In the genomic region with DNA sequence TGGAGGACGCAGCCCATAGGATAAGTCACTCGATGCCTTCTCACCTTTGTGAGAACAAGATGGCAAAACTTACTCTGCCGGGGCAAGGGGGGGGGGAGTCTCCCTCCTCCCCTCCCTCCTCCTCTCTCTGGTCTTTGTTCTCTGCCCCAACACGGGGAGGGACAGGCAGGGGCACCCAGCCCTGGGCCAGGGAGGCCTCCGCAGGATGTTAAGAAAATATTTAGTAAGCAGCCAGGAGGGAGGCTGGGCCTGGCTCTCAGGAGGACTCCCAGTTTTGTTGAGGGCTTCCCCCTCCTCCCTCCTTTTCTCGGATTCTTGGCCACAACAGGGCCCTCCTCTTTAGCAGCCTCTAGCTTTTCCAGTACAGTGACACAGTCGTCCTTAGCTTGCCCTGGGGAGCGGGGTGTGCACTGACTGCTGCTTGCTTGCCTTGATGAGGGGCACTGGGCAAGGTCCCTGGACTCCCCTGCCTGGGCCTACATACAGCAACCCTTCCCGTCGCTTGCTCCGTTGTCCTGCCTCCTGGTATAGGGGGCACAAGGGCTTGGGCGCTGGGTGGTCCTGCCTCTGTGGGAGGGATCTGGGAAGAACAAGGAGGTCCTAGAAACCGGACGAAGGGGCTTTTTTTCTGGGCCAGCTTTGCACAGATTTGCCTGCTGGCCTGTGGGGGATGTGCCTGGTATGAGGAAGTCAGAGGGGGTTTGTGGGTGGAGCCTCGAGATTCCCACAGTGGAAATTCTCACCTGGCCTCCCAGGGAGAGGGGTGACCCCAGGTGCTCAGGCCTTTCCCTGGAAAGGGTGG, we compare ENCODE assay signal across 8 mouse cellular contexts. TPM values are rescaled to one million over a fixed set of nuclear protein-coding genes. Genes with fewer than 3 reads are reported as not detected.
DNase-seq lines count a peak whose midpoint lies in the region; ATAC-seq and TF ChIP-seq lines count a peak whose summit lies in the region.

No protein-coding gene starts in this region.

- H3K9ac ChIP-seq in ES-E14 (ENCODE audit: insufficient read depth, low read depth, low read length, poor library complexity, severe bottlenecking): peak overlapping the region; percentile 83; the same call in 1 of the 2 replicates
- peak overlapping the region; percentile 99 for H3K9ac ChIP-seq in hindbrain, postnatal 0 days (replicated peaks; ENCODE audit: low read length)
- H3K9ac ChIP-seq in liver, embryonic 15.5 days: peak overlapping the region; percentile 87

- H3K9me3 ChIP-seq in ES-E14 (ENCODE audit: control insufficient read depth, insufficient read depth, low read depth, low read length): no peaks in the 10 kb centered on the region
- H3K9me3 ChIP-seq in forebrain, embryonic 10.5 days: no peaks in the 10 kb centered on the region
- H3K9me3 ChIP-seq in hindbrain, postnatal 0 days (ENCODE audit: low read length): no peaks in the 10 kb centered on the region
- H3K9me3 ChIP-seq in liver, embryonic 15.5 days (replicated peaks): no peaks in the 10 kb centered on the region

- H3K4me2 ChIP-seq in hindbrain, postnatal 0 days (ENCODE audit: low read depth, low read length): peak overlapping the region; percentile 89
- H3K4me2 ChIP-seq in liver, embryonic 15.5 days: peak overlapping the region; percentile 96

- no peak for ATAC-seq in hindbrain, postnatal 0 days
- no peak for ATAC-seq in liver, embryonic 15.5 days (ENCODE audit: insufficient read depth)

- no peak for TF ChIP-seq CTCF in gastrocnemius, adult 2 months (IDR thresholded peaks at IDR 0.05)
- TF ChIP-seq CTCF in hindbrain, postnatal 0 days (IDR thresholded peaks at IDR 0.05; ENCODE audit: low read depth): no peak

- peak overlapping the region; percentile 89 for H3K4me3 ChIP-seq in gastrocnemius, adult 2 months
- H3K4me3 ChIP-seq in ES-E14 (ENCODE audit: insufficient read depth in 1 of 2, low read depth in 1 of 2, low read length in 2 of 2, poor library complexity in 1 of 2, severe bottlenecking in 1 of 2): peak overlapping the region; percentile 80 to 89
- H3K4me3 ChIP-seq in forebrain, embryonic 10.5 days: peak overlapping the region; percentile 95
- peak overlapping the region; percentile 97 for H3K4me3 ChIP-seq in hindbrain, postnatal 0 days (ENCODE audit: low read length)
- peak overlapping the region; percentile 70 for H3K4me3 ChIP-seq in liver, embryonic 15.5 days (replicated peaks)

- no peaks in the 10 kb centered on the region for H3K27me3 ChIP-seq in forebrain, embryonic 10.5 days (ENCODE audit: poor library complexity, severe bottlenecking)
- no peaks in the 10 kb centered on the region for H3K27me3 ChIP-seq in hindbrain, postnatal 0 days (ENCODE audit: insufficient read depth, low read length)
- H3K27me3 ChIP-seq in liver, embryonic 15.5 days: no peaks in the 10 kb centered on the region

- peaks cover 0 to 31% of the 10 kb centered on the region in 2 experiments; a peak in 3 of 4 replicates for H3K4me1 ChIP-seq in ES-E14 (ENCODE audit: control insufficient read depth in 2 of 2, insufficient read depth in 2 of 2, low read length in 2 of 2, poor library complexity in 1 of 2)
- peaks cover 79% of the 10 kb centered on the region for H3K4me1 ChIP-seq in forebrain, embryonic 10.5 days
- H3K4me1 ChIP-seq in hindbrain, postnatal 0 days (ENCODE audit: insufficient read depth, low read length): peaks cover 19% of the 10 kb centered on the region; the same call in 1 of the 2 replicates
- peaks cover 89% of the 10 kb centered on the region for H3K4me1 ChIP-seq in liver, embryonic 15.5 days (replicated peaks)

- WGBS in forebrain, embryonic 10.5 days: 10% methylated on average over 15 of the region's 15 CpGs
- WGBS in hindbrain, postnatal 0 days: 2% methylated on average over 15 of the region's 15 CpGs
- WGBS in liver, embryonic 15.5 days (ENCODE audit: insufficient replicate concordance): 38% methylated on average over 15 of the region's 15 CpGs

- in situ Hi-C loops in ES-E14 (cut with MboI; ENCODE audit: low sequenced_read_pairs in 2 of 2, unreplicated experiment in 2 of 2): no loop called here

- peaks cover 60% of the 10 kb centered on the region for H3K36me3 ChIP-seq in ES-E14 (ENCODE audit: control insufficient read depth, insufficient read depth, low read length, poor library complexity, severe bottlenecking)
- peaks cover 77% of the 10 kb centered on the region for H3K36me3 ChIP-seq in forebrain, embryonic 10.5 days (replicated peaks)
- peaks cover 40% of the 10 kb centered on the region for H3K36me3 ChIP-seq in hindbrain, postnatal 0 days (ENCODE audit: insufficient read depth, low read length)
- H3K36me3 ChIP-seq in liver, embryonic 15.5 days (replicated peaks): peaks cover 68% of the 10 kb centered on the region

- DNase-seq in gastrocnemius, adult 2 months: peak; percentile 52
- DNase-seq in gastrocnemius, adult 8-10 months (ENCODE audit: low spot score in 2 of 2): no peak
- DNase-seq in ES-E14 (ENCODE audit: low read depth, low spot score): no peak
- DNase-seq in forebrain, embryonic 10.5 days (ENCODE audit: extremely low spot score, low spot score): peak; percentile 56
- peak; percentile 62 for DNase-seq in hindbrain, postnatal 0 days (ENCODE audit: low spot score)
- DNase-seq in retina, embryonic 14.5 days (ENCODE audit: low spot score): peak; percentile 63
- DNase-seq in frontal cortex, postnatal 14 days (ENCODE audit: low spot score in 2 of 2): no peak

- H3K27ac ChIP-seq in gastrocnemius, adult 2 months: peak overlapping the region; percentile 100
- H3K27ac ChIP-seq in ES-E14 (ENCODE audit: insufficient read depth, low read depth, low read length, poor library complexity, severe bottlenecking): peak overlapping the region; percentile 75
- H3K27ac ChIP-seq in forebrain, embryonic 10.5 days: peak overlapping the region; percentile 99
- peak overlapping the region; percentile 96 for H3K27ac ChIP-seq in hindbrain, postnatal 0 days
- H3K27ac ChIP-seq in liver, embryonic 15.5 days (replicated peaks): peak overlapping the region; percentile 96

- intact Hi-C loops in gastrocnemius, adult 2 months (cut with DNase I): no loop called here

TF ChIP-seq in ES-E14, 5 proteins besides CTCF, POLR2A, EP300 and RAD21:
- no peak for TF ChIP-seq CHD2 (IDR thresholded peaks at IDR 0.05; ENCODE audit: low read depth, low read length)
- TF ChIP-seq HCFC1 (IDR thresholded peaks at IDR 0.05; ENCODE audit: borderline replicate concordance, insufficient read depth, low read length): no peak
- no peak for TF ChIP-seq ZNF384 (IDR thresholded peaks at IDR 0.05; ENCODE audit: low read depth, low read length)
- no peak for TF ChIP-seq ZC3H11A (IDR thresholded peaks at IDR 0.05; ENCODE audit: borderline replicate concordance, low read depth, low read length)
- TF ChIP-seq MAFK (IDR thresholded peaks at IDR 0.05; ENCODE audit: insufficient read depth, low read depth, low read length): no peak

RNA-seq across cellular contexts. Expression of a gene that starts 4.2 kb away (rescaled TPM):
- total RNA-seq in gastrocnemius, adult 2 months (2021): 10 to 100 TPM; 34.3 to 39.8 TPM
- total RNA-seq in gastrocnemius, adult 8-10 months (2022): 10 to 100 TPM; 20.8 to 36.0 (median 29.5) TPM
- total RNA-seq in ES-E14 (2012; rRNA removed): 38.3 and 42.6 TPM in 2 replicates
- 19.1 and 19.8 TPM in 2 replicates for polyA plus RNA-seq in forebrain, embryonic 10.5 days (2016; fragmentation: Nextera tagmentation; extraction: Ambion mirVana)
- 146 and 172 TPM in 2 replicates for total RNA-seq in hindbrain, postnatal 0 days (2014; rRNA removed)
- 14.7 and 15.8 TPM in 2 replicates for polyA plus RNA-seq in hindbrain, postnatal 0 days (2015; fragmentation: Nextera tagmentation; extraction: Ambion mirVana)
- polyA plus RNA-seq in liver, embryonic 15.5 days (2015; fragmentation: Nextera tagmentation; extraction: Ambion mirVana): 2.9 and 3.1 TPM in 2 replicates

RNA-seq across cellular contexts. Expression of a gene that starts 11.6 kb away (rescaled TPM):
- total RNA-seq in gastrocnemius, adult 2 months (2021): 1 to 10 TPM; 1.8 to 2.3 TPM
- 1 to 10 TPM; 1.9 to 4.0 (median 2.9) TPM for total RNA-seq in gastrocnemius, adult 8-10 months (2022)
- 20.9 and 41.0 TPM in 2 replicates for total RNA-seq in ES-E14 (2012; rRNA removed)
- 6.8 and 7.3 TPM in 2 replicates for polyA plus RNA-seq in forebrain, embryonic 10.5 days (2016; fragmentation: Nextera tagmentation; extraction: Ambion mirVana)
- 270 and 288 TPM in 2 replicates for total RNA-seq in hindbrain, postnatal 0 days (2014; rRNA removed)
- polyA plus RNA-seq in hindbrain, postnatal 0 days (2015; fragmentation: Nextera tagmentation; extraction: Ambion mirVana): 95.5 and 106 TPM in 2 replicates
- 0.35 and 0.51 TPM in 2 replicates for polyA plus RNA-seq in liver, embryonic 15.5 days (2015; fragmentation: Nextera tagmentation; extraction: Ambion mirVana)

RNA-seq across cellular contexts. Expression of a gene that starts 13.5 kb away (rescaled TPM):
- total RNA-seq in gastrocnemius, adult 2 months (2021): 10 to 100 TPM; 22.1 to 30.7 TPM
- 10 to 100 TPM; 23.4 to 49.1 (median 31.4) TPM for total RNA-seq in gastrocnemius, adult 8-10 months (2022)
- total RNA-seq in ES-E14 (2012; rRNA removed): 69.6 and 105 TPM in 2 replicates
- 90.9 and 116 TPM in 2 replicates for polyA plus RNA-seq in forebrain, embryonic 10.5 days (2016; fragmentation: Nextera tagmentation; extraction: Ambion mirVana)
- 257 and 261 TPM in 2 replicates for total RNA-seq in hindbrain, postnatal 0 days (2014; rRNA removed)
- polyA plus RNA-seq in hindbrain, postnatal 0 days (2015; fragmentation: Nextera tagmentation; extraction: Ambion mirVana): 730 and 732 TPM in 2 replicates
- 13.1 and 17.0 TPM in 2 replicates for polyA plus RNA-seq in liver, embryonic 15.5 days (2015; fragmentation: Nextera tagmentation; extraction: Ambion mirVana)

RNA-seq across cellular contexts. Expression of a gene that starts 13.8 kb away (rescaled TPM):
- total RNA-seq in gastrocnemius, adult 2 months (2021): 100 to 1,000 TPM; 535 to 725 TPM
- 100 to 1,000 TPM; 525 to 571 (median 544) TPM for total RNA-seq in gastrocnemius, adult 8-10 months (2022)
- total RNA-seq in ES-E14 (2012; rRNA removed): 217 and 226 TPM in 2 replicates
- polyA plus RNA-seq in forebrain, embryonic 10.5 days (2016; fragmentation: Nextera tagmentation; extraction: Ambion mirVana): 495 and 498 TPM in 2 replicates
- 273 and 303 TPM in 2 replicates for total RNA-seq in hindbrain, postnatal 0 days (2014; rRNA removed)
- polyA plus RNA-seq in hindbrain, postnatal 0 days (2015; fragmentation: Nextera tagmentation; extraction: Ambion mirVana): 733 and 736 TPM in 2 replicates
- 291 and 300 TPM in 2 replicates for polyA plus RNA-seq in liver, embryonic 15.5 days (2015; fragmentation: Nextera tagmentation; extraction: Ambion mirVana)

RNA-seq across cellular contexts. Expression of a gene that starts 20.5 kb away (rescaled TPM):
- total RNA-seq in gastrocnemius, adult 2 months (2021): 1 to 10 TPM; 6.6 to 7.1 TPM
- 1 to 10 TPM; 4.3 to 7.8 (median 6.9) TPM for total RNA-seq in gastrocnemius, adult 8-10 months (2022)
- 25.4 and 31.2 TPM in 2 replicates for total RNA-seq in ES-E14 (2012; rRNA removed)
- 9.8 and 10.7 TPM in 2 replicates for polyA plus RNA-seq in forebrain, embryonic 10.5 days (2016; fragmentation: Nextera tagmentation; extraction: Ambion mirVana)
- total RNA-seq in hindbrain, postnatal 0 days (2014; rRNA removed): 2.6 and 3.2 TPM in 2 replicates
- 4.3 and 4.4 TPM in 2 replicates for polyA plus RNA-seq in hindbrain, postnatal 0 days (2015; fragmentation: Nextera tagmentation; extraction: Ambion mirVana)
- 8.9 and 10.1 TPM in 2 replicates for polyA plus RNA-seq in liver, embryonic 15.5 days (2015; fragmentation: Nextera tagmentation; extraction: Ambion mirVana)

Comparison
In these comparisons a context has a peak if more than half of its experiments do, and no peak if none do; other contexts are left out.
1. DNase-seq: peak in gastrocnemius, adult 2 months (single experiment), forebrain, embryonic 10.5 days (single experiment), hindbrain, postnatal 0 days (single experiment) and retina, embryonic 14.5 days (single experiment); none in gastrocnemius, adult 8-10 months (0 of 2), ES-E14 (single experiment) and frontal cortex, postnatal 14 days (0 of 2).
2. Peak in every context shown above with its lines, with median percentiles within 50 percentile points of each other: H3K27ac ChIP-seq, H3K4me3 ChIP-seq and H3K9ac ChIP-seq.